Mouse (Mus musculus) heart, embryonic 11.5 days (tissue): ENCODE data around the gene Tfrc. TPM values are rescaled to one million over a fixed set of nuclear protein-coding genes. Genes with fewer than 3 reads are reported as not detected.

Source experiments
- ATAC-seq: fragments of 200-750 bp; cut with Nextera tagmentation; replicated peaks from 2 replicates; pipeline ENCODE4 v1.8.0; 2017; ENCODE audit warnings: moderate library complexity; ENCODE audit not compliant: insufficient number of reproducible peaks, low FRiP score, low TSS enrichment
- H3K27ac ChIP-seq: fragments of 300-500 bp; sonication (generic); 2 replicates; pipeline ENCODE4 v1.5.1; 2014; ENCODE audit warnings: mild to moderate bottlenecking, low read depth, low read length
- H3K27me3 ChIP-seq: fragments of 300-500 bp; sonication (generic); 2 replicates; pipeline ENCODE4 v1.6.1; 2014; ENCODE audit warnings: mild to moderate bottlenecking, low read length, mixed read lengths; ENCODE audit not compliant: control insufficient read depth, insufficient read depth
- H3K36me3 ChIP-seq: fragments of 300-500 bp; sonication (generic); 2 replicates; pipeline ENCODE4 v1.6.1; 2014; ENCODE audit warnings: mild to moderate bottlenecking, low read length, moderate library complexity, mixed read lengths; ENCODE audit not compliant: control insufficient read depth, insufficient read depth
- H3K4me1 ChIP-seq: fragments of 300-500 bp; sonication (generic); 2 replicates; pipeline ENCODE4 v1.6.1; 2014; ENCODE audit warnings: low read length; ENCODE audit not compliant: control insufficient read depth, insufficient read depth
- H3K4me2 ChIP-seq: fragments of 300-500 bp; sonication (generic); 2 replicates; pipeline ENCODE4 v1.6.1; 2014; ENCODE audit warnings: mild to moderate bottlenecking, moderate library complexity
- H3K4me3 ChIP-seq: fragments of 300-500 bp; sonication (generic); 2 replicates; pipeline ENCODE4 v1.5.1; 2014; ENCODE audit warnings: low read depth, low read length
- H3K9ac ChIP-seq: fragments of 300-500 bp; sonication (generic); 2 replicates; pipeline ENCODE4 v1.6.1; 2014; ENCODE audit warnings: mild to moderate bottlenecking, low read depth, low read length, moderate library complexity
- H3K9me3 ChIP-seq: fragments of 300-500 bp; sonication (generic); replicated peaks from 2 replicates; pipeline ENCODE4 v1.6.1; 2016; ENCODE audit warnings: low read length; ENCODE audit not compliant: control insufficient read depth
- WGBS: fragments of 180-500 bp; shearing (Covaris S2); extraction: QIAGEN DNeasy Blood & Tissue Kit; methylation state at CpG from one replicate; pipeline ENCODE4 v1.1.7; 2014; ENCODE audit not compliant: insufficient replicate concordance; 5-methylcytosine and 5-hydroxymethylcytosine counted together
- polyA plus RNA-seq: library from polyadenylated mRNA; unstranded; fragments of >200 nt; fragmentation: Nextera tagmentation; extraction: Ambion mirVana; gene quantifications from 2 replicates; pipeline ENCODE4 v1.2.1, GENCODE M21; 2014

The Tfrc gene
- polyA plus RNA-seq, 1 experiment from 2014 or later, result 66.7 TPM

DNA sequence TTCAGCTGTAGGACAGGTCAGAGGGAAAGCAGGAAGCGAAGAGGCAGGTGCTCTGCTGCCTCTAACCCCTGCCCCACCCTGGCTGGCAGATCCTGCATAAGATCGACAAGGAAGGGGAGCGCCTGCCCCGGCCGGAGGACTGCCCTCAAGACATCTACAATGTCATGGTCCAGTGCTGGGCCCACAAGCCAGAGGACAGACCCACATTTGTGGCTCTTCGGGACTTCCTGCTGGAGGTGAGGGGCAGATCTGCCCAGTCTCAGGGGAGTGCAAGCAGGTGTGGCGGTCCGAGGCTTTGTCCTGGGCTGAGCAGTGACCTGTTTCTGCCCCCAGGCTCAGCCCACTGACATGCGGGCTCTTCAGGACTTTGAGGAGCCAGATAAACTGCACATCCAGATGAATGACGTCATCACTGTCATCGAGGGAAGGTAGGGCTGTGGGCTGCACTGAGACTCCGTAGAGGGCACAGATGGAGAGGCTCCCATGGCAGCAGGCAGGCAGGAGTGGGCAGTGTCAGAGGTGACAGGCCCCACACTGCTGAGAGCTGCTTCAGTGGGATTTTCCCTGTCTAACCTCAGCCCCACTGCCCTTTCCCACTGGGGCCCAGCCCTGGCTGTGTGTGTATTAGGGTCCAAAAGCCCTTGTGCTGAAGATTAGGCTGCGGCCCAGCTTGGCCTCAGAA is 62.6 kb downstream of the Tfrc start:
- WGBS, result 72% methylated on average over 13 of the region's 13 CpGs
- H3K4me3 ChIP-seq, result peak overlapping the region; percentile 4; the same call in 1 of the 2 replicates
- no peak overlapping the region for H3K27ac ChIP-seq
- H3K4me1 ChIP-seq, result peaks cover 46% of the 10 kb centered on the region
- H3K4me2 ChIP-seq, result peak overlapping the region; percentile 42
- H3K36me3 ChIP-seq, result peaks cover 8% of the 10 kb centered on the region; the same call in 1 of the 2 replicates
- H3K27me3 ChIP-seq, result no peaks in the 10 kb centered on the region
- 0 out of 2 replicates have a peak, but pooled peaks have one; percentile 21 for ATAC-seq
- no peak overlapping the region for H3K9ac ChIP-seq
- H3K9me3 ChIP-seq, result no peaks in the 10 kb centered on the region

- H3K4me2 ChIP-seq, result peak overlapping the region; percentile 42
- H3K4me3 ChIP-seq, result no peak overlapping the region
- no peaks in the 10 kb centered on the region for H3K9me3 ChIP-seq
- H3K4me1 ChIP-seq, result peaks cover 41% of the 10 kb centered on the region
- peaks cover 8% of the 10 kb centered on the region; the same call in 1 of the 2 replicates for H3K36me3 ChIP-seq
- WGBS, result 89% methylated on average over 7 of the region's 7 CpGs
- H3K27me3 ChIP-seq, result 0 out of 2 replicates have a peak, but pooled peaks cover 2% of the 10 kb centered on the region
- peak overlapping the region; percentile 8; the same call in 1 of the 2 replicates for H3K9ac ChIP-seq
- no peak overlapping the region for H3K27ac ChIP-seq
- no peak for ATAC-seq
Measured at GRCm38 (mm10) chr16:32672250-32672649, 63.5 kb downstream of the Tfrc start.

DNA sequence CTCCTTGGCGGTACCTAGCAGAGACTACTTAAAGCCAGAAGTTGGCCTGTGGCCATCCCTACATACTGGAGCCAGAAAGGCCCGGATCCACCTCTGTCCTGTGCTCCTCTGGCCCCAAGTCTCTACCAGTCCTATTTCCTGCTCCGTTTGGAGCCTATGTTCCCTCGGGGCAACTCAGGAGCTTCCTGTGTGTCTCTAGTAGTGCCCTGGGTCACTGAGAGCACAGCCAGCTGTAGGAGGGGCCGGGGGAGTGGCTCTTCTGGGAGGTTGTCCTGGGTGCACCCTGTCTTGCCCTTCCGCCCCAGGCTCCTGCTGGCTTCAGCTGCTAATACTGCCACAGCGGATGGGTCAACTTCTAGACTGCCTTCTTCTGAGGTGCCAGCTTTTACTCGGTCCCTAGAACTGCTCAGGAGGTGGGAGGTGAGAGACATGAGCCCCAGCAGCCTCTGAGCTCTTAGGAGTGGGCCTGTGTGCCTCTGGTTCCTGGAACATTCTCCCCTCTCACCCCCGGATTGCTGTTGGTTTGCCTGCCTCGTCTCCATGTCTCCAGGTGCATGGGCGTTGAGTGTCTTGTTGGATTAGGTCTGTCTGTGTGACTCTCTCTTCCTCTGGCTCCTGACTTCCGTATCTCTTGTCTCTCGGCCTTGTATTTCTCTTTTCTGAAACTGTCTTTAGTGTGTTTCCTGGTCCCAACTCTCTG is 64.3 kb downstream of the Tfrc start:
- peaks cover 10% of the 10 kb centered on the region; the same call in 1 of the 2 replicates for H3K36me3 ChIP-seq
- 0 out of 2 replicates have a peak, but pooled peaks cover 2% of the 10 kb centered on the region for H3K27me3 ChIP-seq
- H3K4me2 ChIP-seq, result peak overlapping the region; percentile 42
- WGBS, result 74% methylated on average over 13 of the region's 13 CpGs
- H3K4me1 ChIP-seq, result peaks cover 36% of the 10 kb centered on the region
- H3K9me3 ChIP-seq, result no peaks in the 10 kb centered on the region
- 0 out of 2 replicates have a peak overlapping the region, but pooled peaks have one; percentile 6 for H3K27ac ChIP-seq
- H3K4me3 ChIP-seq, result no peak overlapping the region
- no peak for ATAC-seq
- H3K9ac ChIP-seq, result 0 out of 2 replicates have a peak overlapping the region, but pooled peaks have one; percentile 16

- H3K4me1 ChIP-seq, result peaks cover 34% of the 10 kb centered on the region
- no peak for ATAC-seq
- WGBS, result 89% methylated on average over 17 of the region's 17 CpGs
- no peak overlapping the region for H3K9ac ChIP-seq
- peaks cover 10% of the 10 kb centered on the region; the same call in 1 of the 2 replicates for H3K36me3 ChIP-seq
- H3K4me3 ChIP-seq, result no peak overlapping the region
- no peak overlapping the region for H3K4me2 ChIP-seq
- H3K27me3 ChIP-seq, result 0 out of 2 replicates have a peak, but pooled peaks cover 2% of the 10 kb centered on the region
- H3K9me3 ChIP-seq, result no peaks in the 10 kb centered on the region
- no peak overlapping the region for H3K27ac ChIP-seq
Measured at GRCm38 (mm10) chr16:32674121-32674740, 65.5 kb downstream of the Tfrc start.

DNA sequence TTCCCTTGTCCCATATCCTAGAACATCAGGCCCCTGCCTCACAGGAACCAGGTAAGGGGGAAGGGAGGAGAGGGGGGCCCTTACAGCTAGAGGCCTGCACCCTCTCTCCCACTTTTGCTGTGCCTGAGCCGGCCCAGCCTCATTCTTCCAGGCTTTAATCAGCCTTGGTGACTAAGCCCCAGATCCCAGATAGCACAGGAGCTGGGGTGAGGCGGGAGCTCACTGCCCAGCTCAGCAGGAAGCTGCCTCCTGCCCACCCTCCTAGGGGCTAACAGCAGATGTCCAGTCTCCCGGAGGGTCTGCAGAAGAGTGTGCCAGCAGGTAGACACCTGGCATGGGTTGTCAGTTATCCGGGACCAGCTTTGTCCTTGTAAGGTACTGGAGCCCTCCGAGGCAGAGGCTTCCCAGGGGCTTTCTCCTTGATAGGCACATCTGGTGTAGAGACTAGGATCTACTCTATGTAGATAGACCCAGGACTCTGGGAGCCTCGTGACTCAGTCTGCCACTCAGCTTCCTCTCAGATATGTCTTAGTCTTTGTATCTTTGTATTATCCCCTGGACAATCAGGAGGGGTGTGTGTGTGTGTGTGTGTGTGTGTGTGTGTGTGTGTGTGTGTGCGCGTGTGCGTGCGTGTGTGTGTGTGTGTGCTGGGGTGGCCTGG is 68.5 kb downstream of the Tfrc start:
- H3K4me1 ChIP-seq, result peaks cover 15% of the 10 kb centered on the region; the same call in 1 of the 2 replicates
- no peak overlapping the region for H3K4me2 ChIP-seq
- H3K9ac ChIP-seq, result no peak overlapping the region
- no peak overlapping the region for H3K4me3 ChIP-seq
- ATAC-seq, result no peak
- H3K36me3 ChIP-seq, result peaks cover 21% of the 10 kb centered on the region
- 67% methylated on average over 10 of the region's 10 CpGs for WGBS
- H3K9me3 ChIP-seq, result no peaks in the 10 kb centered on the region
- peak overlapping the region; percentile 35; the same call in 1 of the 2 replicates for H3K27ac ChIP-seq
- 0 out of 2 replicates have a peak, but pooled peaks cover 2% of the 10 kb centered on the region for H3K27me3 ChIP-seq

DNA sequence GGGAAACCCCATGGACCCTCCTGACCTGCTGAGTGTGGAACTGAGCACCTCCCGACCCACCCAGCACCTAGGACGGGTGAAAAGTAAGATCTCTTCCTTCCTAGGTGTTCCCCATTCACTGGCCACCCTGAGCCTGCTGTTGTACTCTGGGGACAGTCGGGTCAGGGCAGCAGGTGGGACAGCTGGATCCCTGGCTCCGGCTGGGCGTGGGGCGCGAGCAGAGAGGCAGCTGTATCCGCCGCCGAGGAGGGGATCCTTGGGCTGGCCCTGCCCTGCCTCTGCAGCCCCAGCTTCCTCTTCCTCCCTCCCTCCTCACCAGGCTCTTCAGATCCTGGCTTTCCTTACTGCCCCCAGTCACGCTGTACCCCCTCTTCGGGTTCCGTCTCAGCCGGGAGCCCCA is 69.2 kb downstream of the Tfrc start:
- no peak overlapping the region for H3K27ac ChIP-seq
- peaks cover 21% of the 10 kb centered on the region for H3K36me3 ChIP-seq
- H3K27me3 ChIP-seq, result 0 out of 2 replicates have a peak, but pooled peaks cover 2% of the 10 kb centered on the region
- no peak overlapping the region for H3K9ac ChIP-seq
- 80% methylated on average over 14 of the region's 14 CpGs for WGBS
- no peak overlapping the region for H3K4me3 ChIP-seq
- H3K9me3 ChIP-seq, result no peaks in the 10 kb centered on the region
- ATAC-seq, result no peak
- H3K4me1 ChIP-seq, result peaks cover 7% of the 10 kb centered on the region; the same call in 1 of the 2 replicates
- H3K4me2 ChIP-seq, result no peak overlapping the region

DNA sequence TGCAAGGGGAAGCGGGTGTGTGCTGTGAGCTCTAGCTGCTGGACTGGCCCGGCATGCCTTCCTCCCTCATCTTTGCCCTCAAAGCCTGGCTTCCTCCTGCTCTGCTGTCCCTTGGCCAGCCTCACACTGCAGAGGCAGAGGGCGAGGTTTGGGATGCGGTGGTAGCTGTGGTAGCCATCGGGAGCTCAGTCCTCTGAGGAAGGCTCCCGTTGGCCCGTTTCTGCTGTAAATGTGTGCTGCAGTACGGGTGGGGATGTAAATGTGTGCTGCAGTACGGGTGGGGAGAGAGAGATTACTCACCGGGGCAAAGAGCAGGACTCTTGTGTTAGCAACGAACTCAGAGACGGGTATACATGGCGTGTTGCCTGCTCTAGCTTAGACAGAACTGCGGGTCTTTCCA is 70.1 kb downstream of the Tfrc start:
- Histone ChIP-seq H3K9ac (no peak overlapping the region), H3K9me3 (no peaks in the 10 kb centered on the region), H3K4me1 (peaks cover 7% of the 10 kb centered on the region; the same call in 1 of the 2 replicates), H3K27me3 (0 out of 2 replicates have a peak, but pooled peaks cover 2% of the 10 kb centered on the region), H3K4me2 (no peak overlapping the region), H3K4me3 (no peak overlapping the region), H3K36me3 (peaks cover 21% of the 10 kb centered on the region), H3K27ac (no peak overlapping the region)
- ATAC-seq, result no peak
- WGBS, result 84% methylated on average over 14 of the region's 14 CpGs

GRCm38 (mm10) chr16:32679976-32680375 is 71.3 kb downstream of the Tfrc start:
- Histone ChIP-seq H3K36me3 (peaks cover 21% of the 10 kb centered on the region), H3K27me3 (0 out of 2 replicates have a peak, but pooled peaks cover 2% of the 10 kb centered on the region), H3K4me3 (no peak overlapping the region), H3K9ac (no peak overlapping the region), H3K4me1 (peaks cover 7% of the 10 kb centered on the region; the same call in 1 of the 2 replicates), H3K27ac (no peak overlapping the region), H3K4me2 (no peak overlapping the region), H3K9me3 (no peaks in the 10 kb centered on the region)
- WGBS, result 89% methylated on average over 16 of the region's 16 CpGs
- peak; percentile 8; the same call in 1 of the 2 replicates for ATAC-seq
